Mouse (Mus musculus) left cerebral cortex, postnatal 25 days (tissue): ENCODE measurements around the gene Endou. TPM values are rescaled to one million over a fixed set of nuclear protein-coding genes. Genes with fewer than 3 reads are reported as not detected.

Experiments used
- DNase-seq, 2 experiments: peaks; one replicate each; pipeline ENCODE4 v3.0.0; 2022; ENCODE audit warnings: low spot score in 2 of 2, mixed read lengths in 1 of 2
- intact Hi-C: fragments of 180-260 bp; cut with DNase I; formaldehyde crosslinking; loops from one replicate; pipeline ENCODE4 v1.15.1; 2025
- total RNA-seq, 2 experiments: library from RNA; stranded (reverse); gene quantifications; 2 replicates each; pipeline ENCODE4 v1.2.3; 2021

Endou gene
- total RNA-seq, 2 experiments from 2014 or later, result 2.3 to 2.7 TPM

DNA sequence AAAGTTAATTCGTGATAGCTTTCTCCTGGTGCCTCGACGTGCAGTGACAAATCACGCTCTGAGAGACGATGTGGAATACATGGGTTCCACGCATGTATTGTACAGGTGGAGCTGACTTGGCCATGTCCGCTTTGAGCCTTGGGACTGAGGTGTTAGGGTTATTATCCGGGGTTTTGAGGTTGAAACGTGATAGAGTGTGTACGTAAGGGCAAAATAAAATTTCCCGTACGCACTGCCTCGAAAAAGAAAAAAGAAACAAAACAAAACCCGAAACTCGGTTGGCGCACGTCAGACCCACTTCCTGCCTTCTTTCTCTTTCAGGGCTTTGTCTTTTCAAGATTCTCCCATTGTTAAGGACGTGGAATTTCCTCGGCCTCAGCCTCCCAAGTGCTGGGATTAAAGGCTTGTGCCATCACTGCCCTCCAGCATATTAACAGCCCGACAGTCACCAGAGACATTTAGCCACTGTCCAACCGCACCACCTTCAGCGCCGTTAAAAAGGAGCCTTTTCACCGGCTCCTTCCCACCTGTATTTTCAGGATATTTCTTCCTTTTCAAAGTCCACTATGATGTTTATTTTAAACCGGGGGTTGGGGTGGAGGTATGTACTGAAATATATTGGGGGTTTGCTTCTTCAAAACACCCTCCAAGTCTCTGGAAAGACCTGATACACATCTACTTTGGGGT is 65.2 kb downstream of the Endou start:
- no peak for DNase-seq
- intact Hi-C loops, result loop anchor here (10.0 kb wide), 1 partner anchor 341 kb away; no protein-coding TSS in a partner anchor

DNA sequence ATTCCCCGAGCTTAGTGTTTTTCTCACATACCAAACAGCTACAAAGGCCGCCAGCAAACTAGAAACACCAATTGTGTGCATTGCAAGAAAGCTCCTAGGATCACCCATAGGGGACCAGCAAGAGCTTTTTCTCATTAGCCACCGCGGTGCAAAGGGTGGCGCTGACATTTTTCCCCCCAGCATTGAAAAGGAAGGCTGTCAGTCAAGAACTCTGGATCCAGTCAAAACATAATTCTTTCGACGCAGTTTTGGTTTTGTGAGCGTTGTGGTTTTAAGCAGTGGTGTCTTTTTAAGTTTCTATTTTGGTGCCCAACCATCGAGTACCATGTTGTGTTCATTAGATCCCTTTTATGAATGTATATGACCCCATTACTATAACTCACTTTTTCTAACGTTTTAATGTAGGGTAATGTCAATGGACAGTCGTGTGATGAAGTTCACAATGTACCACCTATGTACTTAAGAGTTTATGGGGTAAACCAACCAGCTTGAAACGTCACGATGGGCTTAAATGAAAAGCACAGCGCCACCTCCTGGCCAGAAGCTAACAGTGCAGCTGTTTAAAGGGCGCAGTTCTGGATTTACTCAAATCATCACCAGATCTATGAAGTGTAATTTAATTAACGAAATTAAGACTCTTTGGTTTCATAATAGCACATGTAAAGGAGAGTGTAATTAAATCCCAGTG is 66.0 kb downstream of the Endou start:
- DNase-seq, result no peak

DNA sequence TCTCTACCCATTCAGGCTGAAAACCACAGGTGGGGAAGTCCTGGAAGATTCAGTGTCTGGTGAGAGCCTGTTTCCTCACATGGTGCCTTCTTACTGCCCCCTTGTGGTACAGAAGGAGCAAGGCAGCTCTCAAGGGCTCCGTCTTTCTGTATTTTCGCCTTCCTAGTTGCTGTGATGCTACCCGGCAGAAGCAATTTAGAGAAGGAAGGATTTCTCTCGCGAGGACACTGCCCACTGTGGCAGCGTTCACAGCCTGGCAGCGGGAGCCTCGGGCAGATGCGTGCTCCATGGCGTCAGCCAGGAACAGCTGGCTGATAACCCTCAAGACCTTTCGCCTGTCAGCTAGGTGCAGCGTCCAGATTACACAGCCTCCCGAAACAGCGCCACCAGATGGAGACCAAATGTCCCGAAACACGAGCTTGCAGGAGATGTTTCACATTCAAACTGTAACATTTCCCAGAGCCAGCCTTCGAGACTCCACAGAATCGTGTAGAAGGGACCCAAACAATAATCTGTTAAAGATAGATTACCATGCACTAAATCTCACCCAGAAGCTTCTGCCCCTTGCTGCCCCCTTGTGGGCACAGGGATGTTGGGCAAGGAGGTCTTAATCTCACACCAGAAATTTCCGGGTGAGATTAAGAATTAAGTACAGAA is 67.3 kb downstream of the Endou start:
- DNase-seq, result peak; percentile 61 to 81

More for the DNA sequence above, 66.0 kb downstream of the Endou start:
- intact Hi-C loops, result loop anchor here (5.0 to 10.0 kb wide), 2 partner anchors 340 to 418 kb away; partner anchors contain the start of genes Amigo2 and Pced1b

More for the DNA sequence above, 67.3 kb downstream of the Endou start:
- intact Hi-C loops, result loop anchor here (1.0 to 10.0 kb wide), 3 partner anchors 339 to 469 kb away; partner anchors contain the start of genes Amigo2 and Pced1b

Other genes with a start within 250 kb of the Endou start
- 10 to 100 TPM; 26.3 to 28.3 TPM for gene Rpap3, start 25.5 kb downstream of the Endou start, total RNA-seq
- 10 to 100 TPM; 33.1 to 35.1 TPM for gene Rapgef3, start 36.6 kb upstream of the Endou start, total RNA-seq
- 100 to 1,000 TPM; 181 to 190 TPM for gene Slc48a1, start 47.2 kb upstream of the Endou start, total RNA-seq
- 10 to 100 TPM; 27.5 to 29.5 TPM for gene Hdac7, start 113.2 kb upstream of the Endou start, total RNA-seq
- under 1 TPM; 0.16 to 0.82 TPM for gene Vdr, start 179.3 kb upstream of the Endou start, total RNA-seq
- gene Tmem106c, start 232.9 kb upstream of the Endou start, total RNA-seq, result 10 to 100 TPM; 22.9 to 24.2 TPM